Mouse (Mus musculus): ENCODE measurements around the gene Cdc14a. TPM values are rescaled to one million over a fixed set of nuclear protein-coding genes. Genes with fewer than 3 reads are reported as not detected.
A peak's percentile ranks its signal among the peaks of the same experiment; 100 is the strongest.

The Cdc14a gene
- polyA plus RNA-seq, 1 experiment from 2014 or later, result 6.7 TPM

GRCm38 (mm10) chr3:116311838-116312237 is 112.0 kb downstream of the Cdc14a start:
- H3K9me3 ChIP-seq (ENCODE audit: control insufficient read depth, low read length), result no peaks in the 10 kb centered on the region

GRCm38 (mm10) chr3:116311173-116311572 is 112.7 kb downstream of the Cdc14a start:
- 57% methylated on average over 2 of the region's 2 CpGs for WGBS

More at GRCm38 (mm10) chr3:116311838-116312237, 112.0 kb downstream of the Cdc14a start:
- no peaks in the 10 kb centered on the region for H3K36me3 ChIP-seq (ENCODE audit: control insufficient read depth, insufficient read depth, low read length)
- no peak overlapping the region for H3K27ac ChIP-seq (ENCODE audit: low read depth, low read length)
- no peak overlapping the region for H3K9ac ChIP-seq (ENCODE audit: low read depth, low read length)
- no peak for ATAC-seq (replicated peaks; ENCODE audit: low FRiP score)
- no peak overlapping the region for H3K4me3 ChIP-seq (ENCODE audit: low read depth, low read length)
- WGBS, result 98% methylated on average over 4 of the region's 4 CpGs
- no peaks in the 10 kb centered on the region for H3K27me3 ChIP-seq (replicated peaks; ENCODE audit: control insufficient read depth, insufficient read depth, low read length)
- no peaks in the 10 kb centered on the region; the same call in 1 of the 2 replicates for H3K4me1 ChIP-seq (replicated peaks; ENCODE audit: control insufficient read depth, insufficient read depth, low read length)
- no peak for DNase-seq (ENCODE audit: low spot score)
- no peak overlapping the region for H3K4me2 ChIP-seq

GRCm38 (mm10) chr3:116310672-116311071 is 113.2 kb downstream of the Cdc14a start:
- 83% methylated on average over 4 of the region's 4 CpGs for WGBS

More at GRCm38 (mm10) chr3:116311173-116311572, 112.7 kb downstream of the Cdc14a start:
- Histone ChIP-seq H3K9me3 (ENCODE audit: control insufficient read depth, low read length) (no peaks in the 10 kb centered on the region), H3K36me3 (ENCODE audit: control insufficient read depth, insufficient read depth, low read length) (no peaks in the 10 kb centered on the region; the same call in 1 of the 2 replicates), H3K4me3 (ENCODE audit: low read depth, low read length) (no peak overlapping the region), H3K9ac (ENCODE audit: low read depth, low read length) (no peak overlapping the region), H3K27ac (ENCODE audit: low read depth, low read length) (no peak overlapping the region), H3K27me3 (replicated peaks; ENCODE audit: control insufficient read depth, insufficient read depth, low read length) (no peaks in the 10 kb centered on the region), H3K4me2 (peak overlapping the region; percentile 38; the same call in 1 of the 2 replicates), H3K4me1 (replicated peaks; ENCODE audit: control insufficient read depth, insufficient read depth, low read length) (no peaks in the 10 kb centered on the region; the same call in 1 of the 2 replicates)
- ATAC-seq (replicated peaks; ENCODE audit: low FRiP score) (peak; percentile 94), DNase-seq (ENCODE audit: low spot score) (no peak)

GRCm38 (mm10) chr3:116310033-116310432 is 113.8 kb downstream of the Cdc14a start:
- 93% methylated on average over 10 of the region's 10 CpGs for WGBS
- no peak for DNase-seq (ENCODE audit: low spot score)

More at GRCm38 (mm10) chr3:116310672-116311071, 113.2 kb downstream of the Cdc14a start:
- no peak for DNase-seq (ENCODE audit: low spot score)
- H3K36me3 ChIP-seq (ENCODE audit: control insufficient read depth, insufficient read depth, low read length), result no peaks in the 10 kb centered on the region; the same call in 1 of the 2 replicates
- no peak overlapping the region for H3K4me3 ChIP-seq (ENCODE audit: low read depth, low read length)
- H3K4me1 ChIP-seq (replicated peaks; ENCODE audit: control insufficient read depth, insufficient read depth, low read length), result no peaks in the 10 kb centered on the region; the same call in 1 of the 2 replicates
- H3K9ac ChIP-seq (ENCODE audit: low read depth, low read length), result no peak overlapping the region
- peak; percentile 58 for ATAC-seq (replicated peaks; ENCODE audit: low FRiP score)
- no peaks in the 10 kb centered on the region for H3K27me3 ChIP-seq (replicated peaks; ENCODE audit: control insufficient read depth, insufficient read depth, low read length)
- H3K9me3 ChIP-seq (ENCODE audit: control insufficient read depth, low read length), result no peaks in the 10 kb centered on the region
- no peak overlapping the region for H3K27ac ChIP-seq (ENCODE audit: low read depth, low read length)
- H3K4me2 ChIP-seq, result peak overlapping the region; percentile 38; the same call in 1 of the 2 replicates

GRCm38 (mm10) chr3:116304800-116305753 is 118.8 kb downstream of the Cdc14a start:
- WGBS, result 85% methylated on average over 18 of the region's 18 CpGs
- Histone ChIP-seq H3K9ac (ENCODE audit: low read depth, low read length) (no peak overlapping the region), H3K9me3 (ENCODE audit: control insufficient read depth, low read length) (no peaks in the 10 kb centered on the region), H3K27ac (ENCODE audit: low read depth, low read length) (no peak overlapping the region), H3K4me3 (ENCODE audit: low read depth, low read length) (no peak overlapping the region), H3K4me1 (replicated peaks; ENCODE audit: control insufficient read depth, insufficient read depth, low read length) (no peaks in the 10 kb centered on the region), H3K36me3 (ENCODE audit: control insufficient read depth, insufficient read depth, low read length) (no peaks in the 10 kb centered on the region; the same call in 1 of the 2 replicates), H3K4me2 (no peak overlapping the region), H3K27me3 (replicated peaks; ENCODE audit: control insufficient read depth, insufficient read depth, low read length) (no peaks in the 10 kb centered on the region)
- no peak for ATAC-seq (replicated peaks; ENCODE audit: low FRiP score)
- no peak for DNase-seq (ENCODE audit: low spot score)

More at GRCm38 (mm10) chr3:116310033-116310432, 113.8 kb downstream of the Cdc14a start:
- Histone ChIP-seq H3K9me3 (ENCODE audit: control insufficient read depth, low read length) (no peaks in the 10 kb centered on the region), H3K36me3 (ENCODE audit: control insufficient read depth, insufficient read depth, low read length) (no peaks in the 10 kb centered on the region; the same call in 1 of the 2 replicates), H3K27ac (ENCODE audit: low read depth, low read length) (no peak overlapping the region), H3K4me1 (replicated peaks; ENCODE audit: control insufficient read depth, insufficient read depth, low read length) (no peaks in the 10 kb centered on the region; the same call in 1 of the 2 replicates), H3K4me3 (ENCODE audit: low read depth, low read length) (no peak overlapping the region), H3K9ac (ENCODE audit: low read depth, low read length) (no peak overlapping the region), H3K27me3 (replicated peaks; ENCODE audit: control insufficient read depth, insufficient read depth, low read length) (no peaks in the 10 kb centered on the region), H3K4me2 (no peak overlapping the region)
- ATAC-seq (replicated peaks; ENCODE audit: low FRiP score), result no peak

- Histone ChIP-seq H3K4me1 (replicated peaks; ENCODE audit: control insufficient read depth, insufficient read depth, low read length) (no peaks in the 10 kb centered on the region), H3K9ac (ENCODE audit: low read depth, low read length) (no peak overlapping the region), H3K27ac (ENCODE audit: low read depth, low read length) (no peak overlapping the region), H3K27me3 (replicated peaks; ENCODE audit: control insufficient read depth, insufficient read depth, low read length) (no peaks in the 10 kb centered on the region), H3K36me3 (ENCODE audit: control insufficient read depth, insufficient read depth, low read length) (no peaks in the 10 kb centered on the region; the same call in 1 of the 2 replicates), H3K4me2 (no peak overlapping the region), H3K4me3 (ENCODE audit: low read depth, low read length) (no peak overlapping the region), H3K9me3 (ENCODE audit: control insufficient read depth, low read length) (no peaks in the 10 kb centered on the region)
- ATAC-seq (replicated peaks; ENCODE audit: low FRiP score), result no peak
- WGBS, result 94% methylated on average over 7 of the region's 7 CpGs
- DNase-seq (ENCODE audit: low spot score), result no peak
Measured at GRCm38 (mm10) chr3:116302581-116302980, 121.3 kb downstream of the Cdc14a start.

- no peaks in the 10 kb centered on the region for H3K27me3 ChIP-seq (replicated peaks; ENCODE audit: control insufficient read depth, insufficient read depth, low read length)
- no peak overlapping the region for H3K4me2 ChIP-seq
- ATAC-seq (replicated peaks; ENCODE audit: low FRiP score), result no peak
- no peak overlapping the region for H3K27ac ChIP-seq (ENCODE audit: low read depth, low read length)
- H3K4me3 ChIP-seq (ENCODE audit: low read depth, low read length), result no peak overlapping the region
- no peaks in the 10 kb centered on the region for H3K9me3 ChIP-seq (ENCODE audit: control insufficient read depth, low read length)
- WGBS, result 79% methylated on average over 6 of the region's 6 CpGs
- DNase-seq (ENCODE audit: low spot score), result no peak
- no peaks in the 10 kb centered on the region for H3K4me1 ChIP-seq (replicated peaks; ENCODE audit: control insufficient read depth, insufficient read depth, low read length)
- H3K9ac ChIP-seq (ENCODE audit: low read depth, low read length), result no peak overlapping the region
- H3K36me3 ChIP-seq (ENCODE audit: control insufficient read depth, insufficient read depth, low read length), result no peaks in the 10 kb centered on the region; the same call in 1 of the 2 replicates
Measured at GRCm38 (mm10) chr3:116301754-116302153, 122.1 kb downstream of the Cdc14a start.

- no peaks in the 10 kb centered on the region for H3K4me1 ChIP-seq (replicated peaks; ENCODE audit: control insufficient read depth, insufficient read depth, low read length)
- no peak overlapping the region for H3K9ac ChIP-seq (ENCODE audit: low read depth, low read length)
- ATAC-seq (replicated peaks; ENCODE audit: low FRiP score) (no peak), DNase-seq (ENCODE audit: low spot score) (no peak)
- H3K4me3 ChIP-seq (ENCODE audit: low read depth, low read length), result no peak overlapping the region
- H3K9me3 ChIP-seq (ENCODE audit: control insufficient read depth, low read length), result no peaks in the 10 kb centered on the region
- no peak overlapping the region for H3K27ac ChIP-seq (ENCODE audit: low read depth, low read length)
- 88% methylated on average over 10 of the region's 10 CpGs for whole genome bisulfite sequencing
- H3K36me3 ChIP-seq (ENCODE audit: control insufficient read depth, insufficient read depth, low read length), result no peaks in the 10 kb centered on the region
- H3K4me2 ChIP-seq, result no peak overlapping the region
- no peaks in the 10 kb centered on the region for H3K27me3 ChIP-seq (replicated peaks; ENCODE audit: control insufficient read depth, insufficient read depth, low read length)
Measured at GRCm38 (mm10) chr3:116298727-116299126, 125.1 kb downstream of the Cdc14a start.

Measured in liver, embryonic 11.5 days (tissue).